Mouse (Mus musculus) neural tube, embryonic 11.5 days (tissue): ENCODE measurements around the gene Palld. TPM values are rescaled to one million over a fixed set of nuclear protein-coding genes. Genes with fewer than 3 reads are reported as not detected.

Experiments used
- ATAC-seq: fragments of 200-750 bp; cut with Nextera tagmentation; 2 replicates; pipeline ENCODE4 v1.8.0; 2017; ENCODE audit warnings: moderate number of reproducible peaks, mild to moderate bottlenecking, moderate TSS enrichment, moderate library complexity; ENCODE audit not compliant: insufficient read depth, low FRiP score, low TSS enrichment
- DNase-seq: peaks from one replicate; pipeline ENCODE4 v3.0.0-alpha.2; 2015; ENCODE audit warnings: low spot score
- H3K27ac ChIP-seq: fragments of 300-500 bp; sonication (generic); 2 replicates; pipeline ENCODE4 v1.5.1; 2014; ENCODE audit warnings: low read depth, mild to moderate bottlenecking, low read length
- H3K27me3 ChIP-seq: fragments of 300-500 bp; sonication (generic); 2 replicates; pipeline ENCODE4 v1.6.1; 2014; ENCODE audit warnings: mild to moderate bottlenecking, low read length, mixed read lengths; ENCODE audit not compliant: control insufficient read depth, insufficient read depth
- H3K36me3 ChIP-seq: fragments of 300-500 bp; sonication (generic); 2 replicates; pipeline ENCODE4 v1.6.1; 2014; ENCODE audit warnings: mild to moderate bottlenecking, low read length, moderate library complexity, mixed read lengths; ENCODE audit not compliant: control insufficient read depth, insufficient read depth
- H3K4me1 ChIP-seq: fragments of 300-500 bp; sonication (generic); 2 replicates; pipeline ENCODE4 v1.6.1; 2014; ENCODE audit warnings: low read length, mixed read lengths; ENCODE audit not compliant: control insufficient read depth, insufficient read depth
- H3K4me2 ChIP-seq: fragments of 300-500 bp; sonication (generic); 2 replicates; pipeline ENCODE4 v1.6.1; 2014; ENCODE audit warnings: low read depth, mild to moderate bottlenecking, moderate library complexity
- H3K4me3 ChIP-seq: fragments of 300-500 bp; sonication (generic); 2 replicates; pipeline ENCODE4 v1.5.1; 2014; ENCODE audit warnings: low read depth, low read length
- H3K9ac ChIP-seq: fragments of 300-500 bp; sonication (generic); 2 replicates; pipeline ENCODE4 v1.6.1; 2014; ENCODE audit warnings: mild to moderate bottlenecking, low read length
- H3K9me3 ChIP-seq: fragments of 300-500 bp; sonication (generic); 2 replicates; pipeline ENCODE4 v1.6.1; 2016; ENCODE audit warnings: low read length; ENCODE audit not compliant: control insufficient read depth
- WGBS: fragments of 180-500 bp; shearing (Covaris S2); extraction: QIAGEN DNeasy Blood & Tissue Kit; methylation state at CpG from one replicate; pipeline ENCODE4 v1.1.7; 2014; 5-methylcytosine and 5-hydroxymethylcytosine counted together
- polyA plus RNA-seq: library from polyadenylated mRNA; unstranded; fragments of >200 nt; fragmentation: Nextera tagmentation; extraction: Ambion mirVana; gene quantifications from 2 replicates; pipeline ENCODE4 v1.2.1, GENCODE M21; 2014

Palld gene
- polyA plus RNA-seq, 1 experiment from 2014 or later, result 54.7 TPM

- 90% methylated on average over 14 of the region's 14 CpGs for WGBS
- Histone ChIP-seq H3K4me2 (no peak overlapping the region), H3K9me3 (no peaks in the 10 kb centered on the region), H3K27me3 (no peaks in the 10 kb centered on the region), H3K4me1 (no peaks in the 10 kb centered on the region), H3K9ac (no peak overlapping the region), H3K4me3 (no peak overlapping the region), H3K36me3 (no peaks in the 10 kb centered on the region), H3K27ac (no peak overlapping the region)
- DNase-seq, result no peak
- 0 out of 2 replicates have a peak, but pooled peaks have one; percentile 13 for ATAC-seq
Measured at GRCm38 (mm10) chr8:61480260-61480967, 422.1 kb downstream of the Palld start.

- Histone ChIP-seq H3K4me3 (no peak overlapping the region), H3K4me1 (no peaks in the 10 kb centered on the region), H3K9ac (no peak overlapping the region), H3K36me3 (no peaks in the 10 kb centered on the region), H3K9me3 (no peaks in the 10 kb centered on the region), H3K27me3 (no peaks in the 10 kb centered on the region), H3K27ac (no peak overlapping the region), H3K4me2 (no peak overlapping the region)
- ATAC-seq (peak; percentile 67), DNase-seq (peak; percentile 55)
- WGBS, result 54% methylated on average over 11 of the region's 11 CpGs
Measured at GRCm38 (mm10) chr8:61479506-61480214, 422.8 kb downstream of the Palld start.

- H3K9me3 ChIP-seq, result no peaks in the 10 kb centered on the region
- no peak overlapping the region for H3K9ac ChIP-seq
- no peaks in the 10 kb centered on the region for H3K36me3 ChIP-seq
- no peak overlapping the region for H3K4me3 ChIP-seq
- no peak overlapping the region for H3K27ac ChIP-seq
- DNase-seq (no peak), ATAC-seq (no peak)
- no peaks in the 10 kb centered on the region for H3K27me3 ChIP-seq
- H3K4me2 ChIP-seq, result no peak overlapping the region
- H3K4me1 ChIP-seq, result no peaks in the 10 kb centered on the region
- 84% methylated on average over 8 of the region's 8 CpGs for WGBS
Measured at GRCm38 (mm10) chr8:61478793-61479192, 423.7 kb downstream of the Palld start.

- Histone ChIP-seq H3K9me3 (no peaks in the 10 kb centered on the region), H3K9ac (no peak overlapping the region), H3K4me1 (no peaks in the 10 kb centered on the region), H3K27ac (no peak overlapping the region), H3K4me2 (no peak overlapping the region), H3K36me3 (no peaks in the 10 kb centered on the region), H3K27me3 (no peaks in the 10 kb centered on the region), H3K4me3 (no peak overlapping the region)
- 97% methylated on average over 4 of the region's 4 CpGs for WGBS
- DNase-seq (no peak), ATAC-seq (no peak)
Measured at GRCm38 (mm10) chr8:61478150-61478549, 424.3 kb downstream of the Palld start.

GRCm38 (mm10) chr8:61476160-61476559 is 426.3 kb downstream of the Palld start:
- Histone ChIP-seq H3K27me3 (no peaks in the 10 kb centered on the region), H3K36me3 (no peaks in the 10 kb centered on the region), H3K9me3 (no peaks in the 10 kb centered on the region), H3K27ac (no peak overlapping the region), H3K4me3 (no peak overlapping the region), H3K9ac (no peak overlapping the region), H3K4me2 (no peak overlapping the region), H3K4me1 (no peaks in the 10 kb centered on the region)
- no peak for ATAC-seq
- 85% methylated on average over 9 of the region's 9 CpGs for WGBS
- no peak for DNase-seq

GRCm38 (mm10) chr8:61475251-61475673 is 427.2 kb downstream of the Palld start:
- no peaks in the 10 kb centered on the region for H3K27me3 ChIP-seq
- H3K4me1 ChIP-seq, result no peaks in the 10 kb centered on the region
- H3K27ac ChIP-seq, result no peak overlapping the region
- no peak overlapping the region for H3K4me2 ChIP-seq
- no peak overlapping the region for H3K4me3 ChIP-seq
- no peak overlapping the region for H3K9ac ChIP-seq
- no peak for DNase-seq
- no peaks in the 10 kb centered on the region for H3K36me3 ChIP-seq
- ATAC-seq, result no peak
- WGBS, result 66% methylated on average over 6 of the region's 6 CpGs
- no peaks in the 10 kb centered on the region for H3K9me3 ChIP-seq

- Histone ChIP-seq H3K4me1 (no peaks in the 10 kb centered on the region), H3K27me3 (no peaks in the 10 kb centered on the region), H3K36me3 (no peaks in the 10 kb centered on the region), H3K27ac (no peak overlapping the region), H3K4me3 (no peak overlapping the region), H3K9me3 (no peaks in the 10 kb centered on the region), H3K9ac (no peak overlapping the region), H3K4me2 (no peak overlapping the region)
- WGBS, result 83% methylated on average over 4 of the region's 4 CpGs
- ATAC-seq (no peak), DNase-seq (no peak)
Measured at GRCm38 (mm10) chr8:61470213-61470612, 432.3 kb downstream of the Palld start.

GRCm38 (mm10) chr8:61467553-61467815 is 435.0 kb downstream of the Palld start:
- H3K4me3 ChIP-seq, result no peak overlapping the region
- H3K4me2 ChIP-seq, result no peak overlapping the region
- no peak overlapping the region for H3K9ac ChIP-seq
- no peaks in the 10 kb centered on the region for H3K9me3 ChIP-seq
- ATAC-seq (no peak), DNase-seq (no peak)
- H3K4me1 ChIP-seq, result no peaks in the 10 kb centered on the region
- H3K27me3 ChIP-seq, result no peaks in the 10 kb centered on the region
- 92% methylated on average over 3 of the region's 3 CpGs for WGBS
- H3K27ac ChIP-seq, result no peak overlapping the region
- no peaks in the 10 kb centered on the region for H3K36me3 ChIP-seq
